Mouse (Mus musculus) olfactory bulb, adult 2 months (tissue): ENCODE results near the gene Adcyap1r1. TPM values are rescaled to one million over a fixed set of nuclear protein-coding genes. Genes with fewer than 3 reads are reported as not detected.
A peak's percentile ranks its signal among the peaks of the same experiment; 100 is the strongest.

Experiments used
- H3K27ac ChIP-seq: fragments of 200-500 bp; 2 replicates; pipeline ENCODE4 v1.5.1; 2012; ENCODE audit warnings: low read depth, low read length; ENCODE audit not compliant: insufficient read depth
- H3K4me1 ChIP-seq: fragments of 200-500 bp; 2 replicates; pipeline ENCODE4 v1.6.1; 2012; ENCODE audit warnings: low read length; ENCODE audit not compliant: control insufficient read depth, insufficient read depth
- H3K4me3 ChIP-seq: fragments of 200-500 bp; 2 replicates; pipeline ENCODE4 v1.5.1; 2012; ENCODE audit warnings: mild to moderate bottlenecking, low read depth, low read length, moderate library complexity; ENCODE audit not compliant: insufficient read depth
- CTCF ChIP-seq: fragments of 200-500 bp; IDR thresholded peaks from 2 replicates; pipeline ENCODE4 v1.5.1; 2012; ENCODE audit warnings: low read depth, mild to moderate bottlenecking, low read length, moderate library complexity; ENCODE audit not compliant: insufficient read depth
- POLR2A ChIP-seq: fragments of 200-500 bp; IDR thresholded peaks from 2 replicates; pipeline ENCODE4 v1.6.1; 2012; ENCODE audit warnings: mild to moderate bottlenecking, low read depth, low read length, moderate library complexity; ENCODE audit not compliant: insufficient read depth
- WGBS: fragments of 180-500 bp; shearing (Covaris S2); methylation state at CpG from one replicate; pipeline ENCODE4 v1.1.7; 2018; 5-methylcytosine and 5-hydroxymethylcytosine counted together
- polyA plus RNA-seq: library from polyadenylated mRNA; stranded (reverse); fragments of >200 nt; gene quantifications from 2 replicates; pipeline ENCODE4 v1.2.4, GENCODE M21; 2012; ENCODE audit warnings: low replicate concordance; ENCODE audit not compliant: missing spikeins, insufficient read depth, insufficient read length

Gene Adcyap1r1
- polyA plus RNA-seq, 1 experiment = not detected

DNA sequence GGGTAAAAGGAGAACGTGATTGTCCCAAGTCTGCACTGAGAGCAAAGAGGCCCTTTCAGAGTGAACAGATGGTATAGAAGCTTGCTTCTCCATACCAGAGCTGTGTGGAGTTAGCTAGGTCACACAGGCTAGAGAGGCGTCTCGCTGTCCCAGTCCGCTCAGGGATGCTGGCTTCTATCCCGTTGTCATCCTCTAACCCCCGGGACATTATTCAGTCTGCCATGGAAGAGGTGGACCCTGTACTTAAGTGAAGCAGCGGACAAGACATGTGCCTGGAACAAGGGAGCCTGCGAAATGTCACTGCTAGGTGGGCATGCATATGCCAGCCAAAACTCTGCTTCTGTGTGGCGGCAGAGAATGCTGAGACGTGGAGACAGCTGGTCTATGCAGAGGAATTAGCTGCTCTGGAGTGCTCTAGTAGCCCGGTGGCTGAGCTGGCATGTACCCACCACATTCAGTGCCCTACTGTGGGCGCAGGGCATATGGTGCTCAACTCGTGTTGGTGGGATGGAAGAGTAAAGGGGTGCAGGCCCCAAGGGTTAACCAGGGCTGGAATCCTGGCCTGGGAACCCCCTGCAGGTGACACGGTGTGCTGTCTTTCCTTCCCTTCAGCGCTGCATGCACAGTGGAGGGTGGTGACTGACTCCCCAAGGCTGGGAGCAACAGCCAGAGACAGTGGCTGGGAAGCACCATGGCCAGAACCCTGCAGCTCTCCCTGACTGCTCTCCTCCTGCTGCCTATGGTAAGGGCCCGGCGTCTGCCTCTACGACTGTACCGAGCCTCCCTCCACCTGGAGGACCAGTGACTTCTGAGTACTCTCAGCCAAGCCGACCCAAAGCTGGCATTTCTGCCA, 8.0 kb downstream of the Adcyap1r1 start:
- WGBS = 43% methylated on average over 20 of the region's 20 CpGs
- no peak overlapping the region for H3K4me3 ChIP-seq
- H3K27ac ChIP-seq = no peak overlapping the region
- TF ChIP-seq CTCF (no peak), POLR2A (no peak)
- H3K4me1 ChIP-seq = peaks cover 81% of the 10 kb centered on the region

DNA sequence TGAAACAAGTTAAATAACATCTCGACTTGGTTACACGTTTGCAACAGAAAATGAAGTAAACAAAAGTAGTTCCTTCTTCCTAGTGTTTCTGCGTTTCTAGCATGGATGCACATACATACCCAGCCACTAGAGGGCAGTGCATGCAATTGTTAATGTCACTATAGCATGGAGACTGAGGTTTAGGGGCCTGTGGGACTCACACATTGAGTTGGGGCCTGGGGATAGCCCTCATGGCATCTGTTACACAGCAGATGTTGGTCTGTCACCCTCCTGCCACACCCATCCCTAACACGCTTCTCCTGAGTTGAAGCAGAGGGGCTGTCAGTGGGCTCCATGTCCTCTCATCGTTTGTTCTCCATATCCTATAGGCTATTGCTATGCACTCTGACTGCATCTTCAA, 9.4 kb downstream of the Adcyap1r1 start:
- Histone ChIP-seq H3K4me1 (peaks cover 81% of the 10 kb centered on the region), H3K4me3 (no peak overlapping the region), H3K27ac (no peak overlapping the region)
- 43% methylated on average over 5 of the region's 5 CpGs for whole genome bisulfite sequencing
- TF ChIP-seq POLR2A = no peak
- peak; percentile 39; the same call in 1 of the 2 replicates for TF ChIP-seq CTCF

DNA sequence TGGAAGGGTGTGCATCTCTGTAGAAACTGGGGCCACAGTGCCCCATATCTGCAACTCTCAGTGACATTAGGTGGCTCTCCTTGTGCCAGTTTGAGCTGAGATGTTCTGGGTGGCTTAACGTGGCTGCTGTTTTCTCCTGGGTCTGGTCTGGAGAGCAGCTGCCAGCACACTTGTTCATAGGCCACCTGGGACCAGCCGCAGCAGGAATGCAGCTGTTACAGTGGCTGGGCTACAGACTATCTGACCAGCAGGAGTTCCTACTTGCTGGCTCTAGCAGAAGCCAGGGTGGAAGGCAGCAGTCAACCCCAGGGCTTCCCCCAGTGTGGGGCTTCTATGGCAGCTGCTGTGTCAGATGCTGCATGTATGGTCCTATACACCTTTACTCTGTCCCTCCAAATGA, 9.9 kb downstream of the Adcyap1r1 start:
- no peak overlapping the region for H3K4me3 ChIP-seq
- H3K4me1 ChIP-seq = peaks cover 80% of the 10 kb centered on the region
- H3K27ac ChIP-seq = no peak overlapping the region
- no peak for TF ChIP-seq CTCF
- WGBS = 57% methylated on average over 2 of the region's 2 CpGs

DNA sequence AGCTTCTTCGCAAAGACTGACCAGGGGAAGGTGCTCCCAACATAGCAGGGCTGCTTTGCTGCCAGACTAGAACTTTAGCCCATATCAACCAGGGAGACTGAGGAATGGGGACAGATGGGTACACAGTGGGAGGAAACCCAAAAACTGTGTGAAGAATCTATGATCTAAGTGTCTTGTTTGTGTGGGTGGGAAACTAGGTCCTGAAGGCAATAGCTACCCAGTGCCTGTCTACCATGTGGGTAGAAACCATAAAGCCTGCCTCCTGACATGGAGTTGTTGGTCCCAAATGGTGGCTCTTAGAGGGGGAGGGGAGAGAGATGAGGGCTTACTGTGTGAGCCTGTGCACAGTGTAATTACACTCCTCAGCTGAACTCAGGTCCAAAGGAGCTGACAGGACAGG, 10.6 kb downstream of the Adcyap1r1 start:
- no peak for TF ChIP-seq POLR2A
- TF ChIP-seq CTCF = no peak
- peaks cover 73% of the 10 kb centered on the region for H3K4me1 ChIP-seq
- 78% methylated on average over 1 of the region's 1 CpGs for WGBS
- no peak overlapping the region for H3K4me3 ChIP-seq
- no peak overlapping the region for H3K27ac ChIP-seq

DNA sequence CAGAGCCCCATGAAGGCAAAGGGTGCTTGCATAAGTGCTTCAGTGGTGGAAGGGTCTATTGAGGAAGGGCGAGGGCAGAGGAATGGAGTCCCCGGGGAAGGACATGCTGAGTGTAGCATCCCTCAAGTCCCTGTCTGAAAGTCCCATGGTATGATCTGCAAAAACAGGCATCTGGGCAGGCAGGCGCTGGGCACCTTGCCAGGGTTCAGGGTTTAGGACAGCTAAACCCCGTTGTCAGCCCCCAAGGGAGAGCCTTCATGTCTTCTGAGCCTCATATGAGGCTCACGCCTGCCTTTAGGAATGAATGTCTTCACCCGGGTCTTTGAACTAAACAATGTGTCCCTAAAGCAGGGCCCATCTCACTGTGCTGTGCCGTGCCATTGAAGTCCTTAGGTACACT, 12.2 kb downstream of the Adcyap1r1 start:
- TF ChIP-seq CTCF = no peak
- TF ChIP-seq POLR2A = no peak
- H3K4me3 ChIP-seq = no peak overlapping the region
- peaks cover 65% of the 10 kb centered on the region for H3K4me1 ChIP-seq
- WGBS = 58% methylated on average over 7 of the region's 7 CpGs
- no peak overlapping the region for H3K27ac ChIP-seq

DNA sequence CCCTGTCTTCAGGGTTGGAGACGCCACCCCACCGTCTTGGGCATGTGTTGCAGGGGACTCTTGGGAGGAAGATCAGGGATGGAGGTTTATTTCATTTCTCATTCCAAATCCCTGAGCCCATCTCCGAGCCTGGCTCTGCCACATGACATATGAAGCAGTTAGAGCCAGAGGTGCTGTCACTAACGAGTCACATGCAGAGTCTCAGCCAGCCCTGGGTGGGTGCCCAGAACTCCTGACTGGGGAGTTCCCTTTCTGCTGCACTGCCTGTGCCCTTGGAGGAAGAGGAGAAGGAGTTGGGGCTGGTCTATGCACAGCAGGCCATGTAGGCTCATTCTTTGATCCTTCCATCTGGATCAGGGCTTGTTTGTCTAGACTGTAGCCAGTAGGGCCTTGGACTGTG, 13.5 kb downstream of the Adcyap1r1 start:
- H3K4me3 ChIP-seq = no peak overlapping the region
- H3K4me1 ChIP-seq = peaks cover 62% of the 10 kb centered on the region
- 0 out of 2 replicates have a peak overlapping the region, but pooled peaks have one; percentile 2 for H3K27ac ChIP-seq
- 41% methylated on average over 4 of the region's 4 CpGs for WGBS
- TF ChIP-seq CTCF (no peak), POLR2A (no peak)

DNA sequence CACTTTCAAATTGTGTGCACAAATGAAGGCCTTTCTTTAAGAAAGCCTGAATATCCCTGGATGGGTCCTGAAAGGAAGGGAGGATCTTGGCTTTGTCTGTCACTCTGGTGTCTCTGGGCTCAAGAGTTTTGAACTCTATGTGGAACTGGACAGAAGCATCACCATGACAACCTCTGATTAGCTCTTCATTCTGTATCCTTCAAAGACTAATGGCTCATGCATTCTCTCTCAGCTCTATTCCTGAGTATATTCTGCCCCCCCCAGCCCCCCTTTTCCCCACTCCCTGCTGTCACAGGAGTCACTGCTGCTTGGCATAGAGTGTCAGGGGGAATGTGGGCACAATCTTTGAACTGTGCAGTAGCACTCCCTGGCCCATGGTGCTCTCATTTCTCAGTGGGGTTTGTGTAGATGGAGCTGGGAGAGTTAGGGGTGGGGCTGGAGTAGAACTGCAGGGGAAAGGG, 14.6 kb downstream of the Adcyap1r1 start:
- Histone ChIP-seq H3K4me1 (peaks cover 64% of the 10 kb centered on the region), H3K4me3 (no peak overlapping the region), H3K27ac (no peak overlapping the region)
- TF ChIP-seq CTCF (no peak), POLR2A (no peak)

DNA sequence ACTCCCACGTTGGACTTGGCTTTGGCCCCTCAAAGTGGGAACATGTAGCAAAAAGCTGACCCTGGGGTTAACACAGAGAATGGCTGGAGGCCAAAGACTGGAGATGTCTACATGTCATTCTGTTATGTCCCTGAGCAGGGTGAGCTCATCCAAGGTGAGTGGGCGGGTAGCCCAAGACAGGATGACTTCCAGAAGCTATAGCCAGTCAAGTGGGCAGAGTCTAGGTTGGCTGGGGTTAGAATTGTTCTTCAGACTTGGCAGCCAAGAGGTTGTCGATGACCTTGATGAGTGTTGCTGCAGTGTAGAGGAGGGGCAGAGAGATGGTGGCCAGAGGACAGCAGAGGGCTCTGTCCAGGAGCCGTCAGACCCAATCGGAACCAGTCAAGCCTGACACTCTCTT, 18.9 kb downstream of the Adcyap1r1 start:
- no peak overlapping the region for H3K4me3 ChIP-seq
- H3K4me1 ChIP-seq = peaks cover 52% of the 10 kb centered on the region
- WGBS = 82% methylated on average over 5 of the region's 5 CpGs
- H3K27ac ChIP-seq = 0 out of 2 replicates have a peak overlapping the region, but pooled peaks have one; percentile 23
- no peak for TF ChIP-seq CTCF
- no peak for TF ChIP-seq POLR2A

DNA sequence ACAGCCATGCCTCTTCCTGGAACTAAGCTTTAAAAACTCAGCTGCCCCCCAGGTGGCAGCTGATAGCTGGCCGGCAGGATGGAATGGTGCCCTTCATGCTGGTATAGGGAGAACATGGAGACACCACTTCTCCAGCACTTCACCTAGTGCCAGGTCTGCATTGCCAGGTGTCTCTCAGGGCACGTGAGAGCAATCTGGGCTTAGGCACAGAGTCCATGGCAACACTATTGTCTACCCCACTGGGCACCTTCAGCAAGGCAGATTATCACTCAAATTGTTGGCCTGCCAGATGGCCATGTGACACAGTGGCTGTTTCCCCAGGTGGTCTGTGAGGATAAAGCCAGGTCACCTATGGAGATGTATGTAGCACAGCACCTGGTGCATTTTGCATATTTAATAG, 20.6 kb downstream of the Adcyap1r1 start:
- H3K4me1 ChIP-seq = peaks cover 51% of the 10 kb centered on the region
- no peak overlapping the region for H3K27ac ChIP-seq
- no peak overlapping the region for H3K4me3 ChIP-seq
- TF ChIP-seq CTCF (no peak), POLR2A (no peak)
- 67% methylated on average over 2 of the region's 2 CpGs for WGBS
